Mouse (Mus musculus): ENCODE results near the gene Erich4.

Gene Erich4

GRCm38 (mm10) chr7:25615706-25616011 lies at the start of gene Erich4:
Gene Erich4 (minus strand): TSS chr7:25615892.
- DNase-seq = peak; percentile 13

GRCm38 (mm10) chr7:25658657-25659472 lies 43.2 kb upstream of the Erich4 start, which contains the start of the genes Bckdha and Exosc5:
Gene Bckdha (minus strand): TSS chr7:25658981.
Gene Exosc5 (plus strand): TSS chr7:25659164.
- DNase-seq = peak; percentile 100

GRCm38 (mm10) chr7:25657785-25658184 lies 42.1 kb upstream of the Erich4 start:
- DNase-seq = peak; percentile 53

- DNase-seq = peak; percentile 70
These were observed 40.1 kb upstream of the Erich4 start for GRCm38 (mm10) chr7:25655601-25656428.

GRCm38 (mm10) chr7:25652244-25652759 lies 36.6 kb upstream of the Erich4 start:
- no peak for DNase-seq

- no peak for DNase-seq
These were observed 35.6 kb upstream of the Erich4 start for GRCm38 (mm10) chr7:25651281-25651680.

GRCm38 (mm10) chr7:25649839-25650238 lies 34.1 kb upstream of the Erich4 start:
- DNase-seq = no peak

- no peak for DNase-seq
These were observed 32.0 kb upstream of the Erich4 start for GRCm38 (mm10) chr7:25647574-25648123.

- no peak for DNase-seq
These were observed 29.4 kb upstream of the Erich4 start for GRCm38 (mm10) chr7:25645074-25645473.

- DNase-seq = no peak
These were observed 28.9 kb upstream of the Erich4 start for GRCm38 (mm10) chr7:25644631-25645030.

GRCm38 (mm10) chr7:25644136-25644535 lies 28.4 kb upstream of the Erich4 start:
- DNase-seq = no peak

- peak; percentile 74 for DNase-seq
These were observed 24.1 kb upstream of the Erich4 start for GRCm38 (mm10) chr7:25639754-25640153.

GRCm38 (mm10) chr7:25637099-25637498 lies 21.4 kb upstream of the Erich4 start:
- no peak for DNase-seq

GRCm38 (mm10) chr7:25636373-25636772 lies 20.7 kb upstream of the Erich4 start:
- no peak for DNase-seq

GRCm38 (mm10) chr7:25632679-25633078 lies 17.0 kb upstream of the Erich4 start:
- DNase-seq = no peak

- DNase-seq = no peak
These were observed 12.6 kb upstream of the Erich4 start for GRCm38 (mm10) chr7:25628323-25628620.

- peak; percentile 38 for DNase-seq
These were observed 12.0 kb upstream of the Erich4 start for GRCm38 (mm10) chr7:25627431-25628322.

GRCm38 (mm10) chr7:25626509-25627430 lies 11.1 kb upstream of the Erich4 start, which contains the start of gene B3gnt8:
Gene B3gnt8 (plus strand): TSS chr7:25626654.
- peak; percentile 73 for DNase-seq

- peak; percentile 45 for DNase-seq
These were observed 10.0 kb upstream of the Erich4 start for GRCm38 (mm10) chr7:25625594-25626250.

- no peak for DNase-seq
These were observed 9.2 kb upstream of the Erich4 start for GRCm38 (mm10) chr7:25624851-25625250.
